Mouse (Mus musculus) spleen, adult 2 months (tissue): Measurements from ENCODE around the gene Cachd1. TPM values are rescaled to one million over a fixed set of nuclear protein-coding genes. Genes with fewer than 3 reads are reported as not detected.
A peak's percentile ranks its signal among the peaks of the same experiment; 100 is the strongest.

Experiments
- DNase-seq, 2 experiments: peaks; one replicate each; pipeline versions ENCODE4 v3.0.0 to v3.0.0-alpha.2; 2012 to 2021; ENCODE audit warnings: low spot score in 2 of 2, low read depth in 1 of 2
- H3K27ac ChIP-seq: fragments of 200-500 bp; 2 replicates; pipeline ENCODE4 v1.5.1; 2012; ENCODE audit warnings: low read length, inconsistent platforms; ENCODE audit not compliant: insufficient read depth
- H3K27me3 ChIP-seq: fragments of 200-500 bp; 2 replicates; pipeline ENCODE4 v1.6.1; 2012; ENCODE audit warnings: mild to moderate bottlenecking, moderate library complexity, low read length, inconsistent platforms; ENCODE audit not compliant: control insufficient read depth, insufficient read depth
- H3K36me3 ChIP-seq: fragments of 200-500 bp; 2 replicates; pipeline ENCODE4 v1.6.1; 2012; ENCODE audit warnings: mild to moderate bottlenecking, low read length, inconsistent platforms; ENCODE audit not compliant: control insufficient read depth, insufficient read depth
- H3K4me1 ChIP-seq: fragments of 200-500 bp; 2 replicates; pipeline ENCODE4 v1.6.1; 2011; ENCODE audit warnings: inconsistent platforms; ENCODE audit not compliant: control insufficient read depth, insufficient read depth, insufficient read length
- H3K4me3 ChIP-seq: fragments of 200-500 bp; 2 replicates; pipeline ENCODE4 v1.5.1; 2011; ENCODE audit warnings: mild to moderate bottlenecking, inconsistent platforms; ENCODE audit not compliant: insufficient read depth, insufficient read length; ENCODE audit errors: extremely low read depth
- CTCF ChIP-seq: fragments of 200-500 bp; IDR thresholded peaks from 2 replicates; pipeline ENCODE4 v1.5.1; 2011; ENCODE audit warnings: mild to moderate bottlenecking, inconsistent platforms; ENCODE audit not compliant: insufficient read depth, insufficient read length, insufficient replicate concordance; ENCODE audit errors: extremely low read depth
- POLR2A ChIP-seq: fragments of 200-500 bp; IDR thresholded peaks from 2 replicates; pipeline ENCODE4 v1.6.1; 2011; ENCODE audit warnings: low read depth, low read length, inconsistent platforms
- WGBS: fragments of 180-500 bp; shearing (Covaris S2); methylation state at CpG from one replicate; pipeline ENCODE4 v1.1.7; 2018; 5-methylcytosine and 5-hydroxymethylcytosine counted together
- polyA plus RNA-seq: library from polyadenylated mRNA; depleted of rRNA; stranded (reverse); fragments of >200 nt; gene quantifications from 2 replicates; pipeline ENCODE4 v1.2.3, GENCODE M21; 2012

The Cachd1 gene
- polyA plus RNA-seq, 1 experiment: 17.0 TPM

GRCm38 (mm10) chr4:100755632-100756031, 20.8 kb upstream of the Cachd1 start:
- H3K36me3 ChIP-seq: no peaks in the 10 kb centered on the region
- no peaks in the 10 kb centered on the region for H3K4me1 ChIP-seq
- DNase-seq: no peak
- H3K27ac ChIP-seq: no peak overlapping the region
- H3K27me3 ChIP-seq: no peaks in the 10 kb centered on the region
- no peak for TF ChIP-seq CTCF
- no peak for TF ChIP-seq POLR2A
- WGBS: 76% methylated on average over 8 of the region's 8 CpGs
- H3K4me3 ChIP-seq: no peak overlapping the region

- no peak for TF ChIP-seq POLR2A
- no peak for TF ChIP-seq CTCF
- no peak for DNase-seq
Observed at GRCm38 (mm10) chr4:100756499-100756898, 20.0 kb upstream of the Cachd1 start.

GRCm38 (mm10) chr4:100758265-100758898, 18.1 kb upstream of the Cachd1 start:
- Histone ChIP-seq H3K4me3 (no peak overlapping the region), H3K27me3 (no peaks in the 10 kb centered on the region), H3K27ac (no peak overlapping the region), H3K36me3 (no peaks in the 10 kb centered on the region), H3K4me1 (no peaks in the 10 kb centered on the region)
- TF ChIP-seq POLR2A: no peak
- no peak for TF ChIP-seq CTCF
- WGBS: 87% methylated on average over 6 of the region's 6 CpGs
- no peak for DNase-seq

More at GRCm38 (mm10) chr4:100756499-100756898, 20.0 kb upstream of the Cachd1 start:
- Histone ChIP-seq H3K27me3 (no peaks in the 10 kb centered on the region), H3K27ac (no peak overlapping the region), H3K36me3 (no peaks in the 10 kb centered on the region), H3K4me1 (no peaks in the 10 kb centered on the region), H3K4me3 (no peak overlapping the region)

- WGBS: 93% methylated on average over 1 of the region's 1 CpGs
- no peak for DNase-seq
Observed at GRCm38 (mm10) chr4:100759603-100760002, 16.9 kb upstream of the Cachd1 start.

GRCm38 (mm10) chr4:100760416-100760815, 16.1 kb upstream of the Cachd1 start:
- Histone ChIP-seq H3K4me1 (no peaks in the 10 kb centered on the region), H3K27ac (no peak overlapping the region), H3K27me3 (no peaks in the 10 kb centered on the region), H3K4me3 (no peak overlapping the region), H3K36me3 (no peaks in the 10 kb centered on the region)
- DNase-seq: no peak
- 87% methylated on average over 5 of the region's 5 CpGs for WGBS
- TF ChIP-seq CTCF (no peak), POLR2A (no peak)

More at GRCm38 (mm10) chr4:100759603-100760002, 16.9 kb upstream of the Cachd1 start:
- H3K36me3 ChIP-seq: no peaks in the 10 kb centered on the region
- TF ChIP-seq POLR2A: no peak
- no peaks in the 10 kb centered on the region for H3K4me1 ChIP-seq
- no peak overlapping the region for H3K27ac ChIP-seq
- H3K27me3 ChIP-seq: no peaks in the 10 kb centered on the region
- no peak overlapping the region for H3K4me3 ChIP-seq

GRCm38 (mm10) chr4:100768606-100769005, 7.9 kb upstream of the Cachd1 start:
- TF ChIP-seq CTCF (no peak), POLR2A (no peak)
- Histone ChIP-seq H3K36me3 (no peaks in the 10 kb centered on the region), H3K4me1 (no peaks in the 10 kb centered on the region), H3K4me3 (no peak overlapping the region), H3K27me3 (no peaks in the 10 kb centered on the region), H3K27ac (no peak overlapping the region)
- DNase-seq: no peak
- WGBS: 51% methylated on average over 3 of the region's 3 CpGs

GRCm38 (mm10) chr4:100776871-100777375, 448 bp downstream of the Cachd1 start:
- Histone ChIP-seq H3K27me3 (peaks cover 10% of the 10 kb centered on the region), H3K27ac (peak overlapping the region; percentile 27), H3K36me3 (no peaks in the 10 kb centered on the region), H3K4me1 (no peaks in the 10 kb centered on the region), H3K4me3 (peak overlapping the region; percentile 43; the same call in 1 of the 2 replicates)
- DNase-seq: no peak
- TF ChIP-seq CTCF (no peak), POLR2A (no peak)
- under 1% methylated on average over 66 of the region's 68 CpGs for WGBS
